Mouse (Mus musculus): ENCODE results near the gene Cwc22. TPM values are rescaled to one million over a fixed set of nuclear protein-coding genes. Genes with fewer than 3 reads are reported as not detected.

Cwc22 gene
- polyA plus RNA-seq, 1 experiment from 2014 or later: 33.0 TPM

DNA sequence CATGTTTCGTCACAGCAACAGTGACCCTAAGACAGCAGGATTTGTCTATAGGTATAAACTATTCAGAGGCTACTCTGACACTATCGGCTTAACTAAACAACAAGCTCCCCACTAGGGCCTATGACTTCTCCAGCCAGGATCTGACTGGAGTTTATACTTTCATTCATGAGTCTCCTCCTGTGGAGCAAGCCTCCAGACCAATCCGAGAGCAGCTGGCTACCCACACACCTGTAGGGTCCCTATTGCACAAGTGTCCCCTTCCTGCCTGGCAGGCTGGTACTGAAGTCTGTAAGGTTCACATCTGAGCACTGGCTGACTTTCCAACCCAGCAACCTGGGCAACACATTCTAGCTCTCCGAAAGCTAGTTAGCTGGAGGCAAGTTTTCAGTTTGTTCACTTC is 7.9 kb downstream of the Cwc22 start:
- Histone ChIP-seq H3K27ac (no peak overlapping the region), H3K4me3 (no peak overlapping the region), H3K36me3 (peaks cover 24% of the 10 kb centered on the region), H3K9ac (no peak overlapping the region), H3K4me2 (replicated peaks) (no peak overlapping the region), H3K27me3 (replicated peaks) (no peaks in the 10 kb centered on the region), H3K9me3 (no peaks in the 10 kb centered on the region), H3K4me1 (no peaks in the 10 kb centered on the region)
- 95% methylated on average over 4 of the region's 4 CpGs for WGBS
- ATAC-seq (ENCODE audit: low FRiP score, low read depth): no peak

DNA sequence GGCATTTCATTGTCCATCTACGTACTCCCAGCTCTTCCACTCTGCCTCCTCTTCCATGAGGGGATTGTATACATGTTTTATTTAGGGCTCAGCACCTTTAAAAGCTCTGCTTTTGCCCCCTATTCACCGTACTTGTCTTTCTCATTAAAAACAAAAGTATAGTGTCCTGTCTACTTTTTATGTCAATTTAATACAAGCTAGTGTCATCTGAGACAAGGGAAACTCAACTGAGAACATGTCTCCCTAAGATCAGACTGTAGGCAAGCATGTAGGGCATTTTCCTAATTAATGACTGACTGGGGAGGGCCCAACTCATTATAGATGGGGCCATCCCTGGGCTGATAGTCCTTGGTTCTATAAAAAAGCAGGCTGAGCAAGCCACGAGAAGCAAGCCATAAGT is 8.4 kb downstream of the Cwc22 start:
- Histone ChIP-seq H3K4me1 (no peaks in the 10 kb centered on the region), H3K9ac (no peak overlapping the region), H3K4me3 (no peak overlapping the region), H3K27me3 (replicated peaks) (no peaks in the 10 kb centered on the region), H3K4me2 (replicated peaks) (no peak overlapping the region), H3K27ac (no peak overlapping the region), H3K9me3 (no peaks in the 10 kb centered on the region), H3K36me3 (peaks cover 24% of the 10 kb centered on the region)
- ATAC-seq (ENCODE audit: low FRiP score, low read depth): no peak
- WGBS: 83% methylated on average over 3 of the region's 3 CpGs

DNA sequence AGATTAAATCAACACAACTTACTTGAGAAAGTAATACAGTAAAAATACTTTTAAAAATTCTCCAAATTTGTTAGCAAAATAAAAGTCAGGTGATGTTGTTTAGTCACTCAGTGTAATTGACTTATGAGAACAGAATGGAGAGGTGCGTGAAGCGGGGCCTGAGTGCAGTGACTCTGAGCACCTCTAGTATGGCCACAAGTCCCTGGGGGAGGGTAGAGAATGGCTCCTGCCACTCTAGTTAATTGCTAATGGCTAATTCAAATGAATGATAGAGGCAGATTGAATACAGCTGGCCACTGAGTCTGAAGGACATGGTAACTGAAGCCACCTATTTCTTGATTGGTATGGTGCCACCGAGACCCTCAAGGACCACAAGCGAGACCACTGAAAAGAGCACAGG is 12.0 kb downstream of the Cwc22 start:
- no peaks in the 10 kb centered on the region for H3K27me3 ChIP-seq (replicated peaks)
- H3K9ac ChIP-seq: no peak overlapping the region
- H3K4me3 ChIP-seq: no peak overlapping the region
- H3K36me3 ChIP-seq: peaks cover 53% of the 10 kb centered on the region
- no peak for ATAC-seq (ENCODE audit: low FRiP score, low read depth)
- 87% methylated on average over 4 of the region's 4 CpGs for WGBS
- no peaks in the 10 kb centered on the region for H3K9me3 ChIP-seq
- H3K4me2 ChIP-seq (replicated peaks): no peak overlapping the region
- no peaks in the 10 kb centered on the region for H3K4me1 ChIP-seq
- H3K27ac ChIP-seq: no peak overlapping the region

DNA sequence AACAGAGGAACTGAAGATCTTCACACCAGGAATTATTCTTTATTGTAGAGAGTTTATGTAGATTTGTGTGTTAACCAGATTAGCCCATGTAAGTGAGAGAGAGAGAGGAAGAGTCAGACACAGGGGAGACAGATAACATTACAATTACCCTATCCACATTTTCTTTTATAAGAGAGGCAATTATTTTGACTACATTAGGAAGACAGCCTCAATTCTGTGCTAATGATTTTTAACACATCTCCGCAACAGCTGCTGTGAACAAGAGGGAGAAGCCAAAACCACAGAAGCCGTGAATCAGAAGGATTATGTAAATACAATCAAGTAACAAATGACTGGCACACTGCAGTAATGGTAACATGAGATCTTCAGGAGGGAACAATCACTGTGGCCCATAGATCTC is 12.5 kb downstream of the Cwc22 start:
- Histone ChIP-seq H3K4me3 (no peak overlapping the region), H3K9me3 (no peaks in the 10 kb centered on the region), H3K9ac (no peak overlapping the region), H3K36me3 (peaks cover 58% of the 10 kb centered on the region), H3K27me3 (replicated peaks) (no peaks in the 10 kb centered on the region), H3K4me1 (no peaks in the 10 kb centered on the region), H3K4me2 (replicated peaks) (no peak overlapping the region), H3K27ac (no peak overlapping the region)
- no peak for ATAC-seq (ENCODE audit: low FRiP score, low read depth)
- WGBS: 81% methylated on average over 2 of the region's 2 CpGs

DNA sequence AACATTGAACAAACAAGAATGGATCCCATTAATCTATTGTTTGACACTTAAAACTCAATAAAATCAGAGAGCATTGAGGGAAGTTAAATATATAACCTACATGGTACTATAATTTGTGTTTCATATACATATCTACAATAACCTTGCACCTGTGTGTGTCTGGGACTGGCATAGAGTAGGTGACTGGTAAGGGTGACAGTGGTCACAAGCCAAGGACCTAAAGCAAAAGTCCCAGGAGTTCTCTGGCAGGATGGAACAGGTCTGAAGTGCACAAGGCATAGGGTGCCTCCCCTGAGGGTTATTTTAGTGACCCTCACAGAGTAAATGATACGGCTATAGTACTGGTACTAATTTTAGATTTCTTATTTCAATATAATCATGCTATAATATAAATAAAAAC is 14.2 kb downstream of the Cwc22 start:
- Histone ChIP-seq H3K4me2 (replicated peaks) (no peak overlapping the region), H3K27ac (no peak overlapping the region), H3K4me3 (no peak overlapping the region), H3K27me3 (replicated peaks) (no peaks in the 10 kb centered on the region), H3K4me1 (no peaks in the 10 kb centered on the region), H3K36me3 (peaks cover 71% of the 10 kb centered on the region), H3K9me3 (no peaks in the 10 kb centered on the region), H3K9ac (no peak overlapping the region)
- 94% methylated on average over 1 of the region's 1 CpGs for WGBS
- no peak for ATAC-seq (ENCODE audit: low FRiP score, low read depth)

- Histone ChIP-seq H3K4me1 (no peaks in the 10 kb centered on the region), H3K4me2 (replicated peaks) (no peak overlapping the region), H3K27me3 (replicated peaks) (no peaks in the 10 kb centered on the region), H3K27ac (no peak overlapping the region), H3K36me3 (peaks cover 64% of the 10 kb centered on the region), H3K9me3 (no peaks in the 10 kb centered on the region), H3K9ac (no peak overlapping the region), H3K4me3 (no peak overlapping the region)
- WGBS: 94% methylated on average over 10 of the region's 10 CpGs
- ATAC-seq (ENCODE audit: low FRiP score, low read depth): no peak
Measured at GRCm38 (mm10) chr2:77928352-77928751, 17.8 kb downstream of the Cwc22 start.

DNA sequence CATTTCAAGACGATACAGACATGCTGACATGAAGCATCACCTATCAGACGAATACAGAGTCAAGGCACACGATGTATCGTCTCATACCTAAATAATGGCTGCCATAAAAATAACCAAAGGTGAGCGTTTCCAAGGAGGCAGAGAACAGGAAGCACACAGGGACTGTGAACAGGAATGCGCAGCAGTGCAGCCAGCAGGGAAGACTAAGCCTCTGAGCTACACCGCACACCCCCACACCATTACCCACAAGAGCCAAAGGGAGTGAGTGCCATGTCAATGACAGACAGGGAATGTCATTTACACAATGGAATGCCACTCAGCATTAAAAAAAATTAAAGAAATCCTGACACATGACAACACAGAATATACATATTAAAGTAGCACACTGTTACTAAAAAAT is 19.7 kb downstream of the Cwc22 start:
- Histone ChIP-seq H3K27ac (no peak overlapping the region), H3K4me2 (replicated peaks) (no peak overlapping the region), H3K4me3 (no peak overlapping the region), H3K9me3 (no peaks in the 10 kb centered on the region), H3K27me3 (replicated peaks) (no peaks in the 10 kb centered on the region), H3K36me3 (peaks cover 67% of the 10 kb centered on the region), H3K4me1 (no peaks in the 10 kb centered on the region), H3K9ac (no peak overlapping the region)
- ATAC-seq (ENCODE audit: low FRiP score, low read depth): no peak
- WGBS: 89% methylated on average over 7 of the region's 7 CpGs

DNA sequence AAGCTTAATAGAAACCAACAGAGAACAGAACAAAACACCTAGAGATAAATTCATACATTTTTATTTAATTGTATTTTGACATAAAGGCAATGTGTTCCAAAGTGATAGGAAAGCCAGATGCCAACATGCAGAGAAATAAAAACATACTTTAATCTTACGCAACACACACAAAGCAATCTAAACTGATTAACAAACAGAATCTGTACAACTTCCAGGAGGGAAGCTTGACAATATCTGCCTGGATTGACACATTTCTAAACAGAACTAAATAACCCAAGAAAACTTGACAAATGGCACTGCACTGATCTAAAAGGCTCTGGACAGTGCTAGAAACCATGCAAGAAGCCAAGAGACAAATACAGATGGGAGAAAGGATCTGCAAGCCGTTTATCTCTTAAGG is 20.2 kb downstream of the Cwc22 start:
- peaks cover 66% of the 10 kb centered on the region for H3K36me3 ChIP-seq
- H3K4me2 ChIP-seq (replicated peaks): no peak overlapping the region
- H3K27ac ChIP-seq: no peak overlapping the region
- H3K4me1 ChIP-seq: no peaks in the 10 kb centered on the region
- H3K9me3 ChIP-seq: no peaks in the 10 kb centered on the region
- ATAC-seq (ENCODE audit: low FRiP score, low read depth): no peak
- no peak overlapping the region for H3K9ac ChIP-seq
- H3K27me3 ChIP-seq (replicated peaks): no peaks in the 10 kb centered on the region
- 92% methylated on average over 2 of the region's 2 CpGs for WGBS
- H3K4me3 ChIP-seq: no peak overlapping the region

- H3K9me3 ChIP-seq: no peaks in the 10 kb centered on the region
- no peak overlapping the region for H3K9ac ChIP-seq
- no peaks in the 10 kb centered on the region for H3K4me1 ChIP-seq
- WGBS: 73% methylated on average over 7 of the region's 7 CpGs
- H3K27me3 ChIP-seq (replicated peaks): no peaks in the 10 kb centered on the region
- no peak for ATAC-seq (ENCODE audit: low FRiP score, low read depth)
- H3K36me3 ChIP-seq: peaks cover 66% of the 10 kb centered on the region
- H3K27ac ChIP-seq: no peak overlapping the region
- no peak overlapping the region for H3K4me2 ChIP-seq (replicated peaks)
- no peak overlapping the region for H3K4me3 ChIP-seq
Measured at GRCm38 (mm10) chr2:77925187-77925924, 20.8 kb downstream of the Cwc22 start.

GRCm38 (mm10) chr2:77924003-77924402 is 22.2 kb downstream of the Cwc22 start:
- 95% methylated on average over 3 of the region's 3 CpGs for WGBS
- Histone ChIP-seq H3K9me3 (no peaks in the 10 kb centered on the region), H3K9ac (no peak overlapping the region), H3K4me3 (no peak overlapping the region), H3K4me1 (no peaks in the 10 kb centered on the region), H3K27me3 (replicated peaks) (no peaks in the 10 kb centered on the region), H3K36me3 (peaks cover 61% of the 10 kb centered on the region), H3K27ac (no peak overlapping the region), H3K4me2 (replicated peaks) (no peak overlapping the region)
- ATAC-seq (ENCODE audit: low FRiP score, low read depth): no peak

DNA sequence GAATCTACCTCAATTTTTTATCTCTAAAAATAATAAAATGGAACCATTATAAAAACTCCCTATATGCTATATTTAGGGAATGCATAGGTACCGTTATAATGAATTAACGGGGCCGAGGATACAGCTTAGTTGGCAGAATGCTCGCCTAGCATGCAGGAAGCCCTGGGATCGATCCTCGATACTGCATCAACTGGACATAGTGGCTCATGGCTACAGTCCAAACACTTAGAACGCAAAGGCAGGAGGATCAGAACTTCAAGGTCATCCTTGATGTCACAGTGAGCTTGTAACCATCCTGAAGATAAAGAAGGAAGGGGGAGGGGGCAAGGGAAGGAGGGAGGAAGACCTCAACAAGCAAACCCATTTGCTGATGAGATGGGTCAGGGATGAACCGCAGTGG is 23.0 kb downstream of the Cwc22 start:
- Histone ChIP-seq H3K27ac (no peak overlapping the region), H3K4me3 (no peak overlapping the region), H3K36me3 (peaks cover 53% of the 10 kb centered on the region), H3K27me3 (replicated peaks) (no peaks in the 10 kb centered on the region), H3K9me3 (no peaks in the 10 kb centered on the region), H3K9ac (no peak overlapping the region), H3K4me2 (replicated peaks) (no peak overlapping the region), H3K4me1 (no peaks in the 10 kb centered on the region)
- WGBS: 97% methylated on average over 8 of the region's 8 CpGs
- no peak for ATAC-seq (ENCODE audit: low FRiP score, low read depth)

DNA sequence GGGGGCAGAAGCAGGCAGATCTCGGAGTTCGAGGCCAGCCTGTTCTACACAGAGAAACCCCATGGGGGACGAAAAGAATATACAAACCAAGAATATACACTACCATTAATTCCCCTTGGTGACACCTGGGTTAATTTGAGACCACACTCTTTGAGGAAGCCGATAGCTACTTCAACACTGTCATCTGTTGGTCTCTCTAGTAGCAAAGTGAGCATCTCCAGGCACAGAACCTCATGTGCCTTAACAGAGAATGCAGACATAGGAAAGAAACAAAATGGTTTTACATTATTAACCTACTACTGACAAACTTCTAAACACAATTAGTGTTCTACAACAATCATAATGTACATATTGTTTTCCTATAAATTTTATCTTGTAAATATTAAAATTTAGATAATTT is 24.9 kb downstream of the Cwc22 start:
- Histone ChIP-seq H3K4me1 (no peaks in the 10 kb centered on the region), H3K4me3 (no peak overlapping the region), H3K27ac (no peak overlapping the region), H3K36me3 (peaks cover 48% of the 10 kb centered on the region), H3K27me3 (replicated peaks) (no peaks in the 10 kb centered on the region), H3K9me3 (no peaks in the 10 kb centered on the region), H3K9ac (no peak overlapping the region), H3K4me2 (replicated peaks) (no peak overlapping the region)
- 91% methylated on average over 4 of the region's 4 CpGs for WGBS
- ATAC-seq (ENCODE audit: low FRiP score, low read depth): no peak

DNA sequence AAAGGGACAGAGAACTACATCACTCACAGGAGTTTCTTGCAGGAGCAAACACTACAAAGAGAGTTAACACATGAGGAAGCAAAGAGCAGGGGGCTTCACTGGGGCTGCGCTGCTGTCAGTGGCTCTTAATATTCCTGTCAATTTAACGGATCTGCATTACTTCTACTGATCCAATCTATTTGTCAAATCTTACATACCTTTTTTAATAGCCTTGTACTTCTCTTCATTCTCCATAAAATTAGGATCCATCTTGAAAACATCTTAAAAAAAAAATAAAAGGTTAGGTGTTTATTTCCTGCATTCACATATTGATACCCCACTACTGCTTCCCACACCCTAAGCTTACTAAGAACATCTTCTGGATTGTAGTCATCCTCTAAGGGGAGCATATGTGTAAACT is 25.6 kb downstream of the Cwc22 start:
- no peak overlapping the region for H3K27ac ChIP-seq
- no peaks in the 10 kb centered on the region for H3K4me1 ChIP-seq
- H3K4me3 ChIP-seq: no peak overlapping the region
- H3K4me2 ChIP-seq (replicated peaks): no peak overlapping the region
- H3K9ac ChIP-seq: no peak overlapping the region
- H3K36me3 ChIP-seq: peaks cover 44% of the 10 kb centered on the region
- H3K9me3 ChIP-seq: no peaks in the 10 kb centered on the region
- H3K27me3 ChIP-seq (replicated peaks): no peaks in the 10 kb centered on the region
- WGBS: 88% methylated on average over 2 of the region's 2 CpGs
- ATAC-seq (ENCODE audit: low FRiP score, low read depth): no peak
